Mouse (Mus musculus): ENCODE measurements around the gene Neu1.

DNA sequence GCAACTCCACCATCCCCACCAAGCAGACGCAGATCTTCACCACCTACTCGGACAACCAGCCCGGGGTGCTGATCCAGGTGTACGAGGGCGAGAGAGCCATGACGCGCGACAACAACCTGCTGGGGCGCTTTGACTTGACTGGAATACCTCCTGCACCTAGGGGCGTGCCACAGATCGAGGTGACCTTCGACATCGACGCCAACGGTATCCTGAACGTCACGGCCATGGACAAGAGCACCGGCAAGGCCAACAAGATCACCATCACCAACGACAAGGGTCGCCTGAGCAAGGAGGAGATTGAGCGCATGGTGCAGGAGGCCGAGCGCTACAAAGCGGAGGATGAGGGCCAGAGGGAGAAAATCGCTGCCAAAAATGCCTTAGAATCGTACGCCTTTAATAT, 47.2 kb downstream of the Neu1 start:
- TF ChIP-seq CTCF (IDR thresholded peaks at IDR 0.05; ENCODE audit: low read depth) (no peak), EP300 (optimal IDR thresholded peaks at IDR 0.05) (no peak)
